Mouse (Mus musculus): ENCODE data around the gene Zan.

- TF ChIP-seq RAD21 (IDR thresholded peaks at IDR 0.05; ENCODE audit: low read depth, low read length) (no peak), POLR2A (IDR thresholded peaks at IDR 0.05; ENCODE audit: low read depth, low read length) (no peak), MYC (IDR thresholded peaks at IDR 0.05; ENCODE audit: low read depth, low read length) (no peak), CTCF (conservative IDR thresholded peaks at IDR 0.05 in 1 of 2, IDR thresholded peaks at IDR 0.05 in 1 of 2; ENCODE audit: low read depth in 2 of 2, low read length in 2 of 2) (no peak), TCF12 (IDR thresholded peaks at IDR 0.05; ENCODE audit: low read depth, low read length) (no peak), ZKSCAN1 (IDR thresholded peaks at IDR 0.05; ENCODE audit: borderline replicate concordance, low read depth, low read length) (no peak), JUND (conservative IDR thresholded peaks at IDR 0.05; ENCODE audit: low read depth, low read length) (no peak)
These were observed 133.5 kb downstream of the Zan start for GRCm38 (mm10) chr5:137343412-137343811.

All from CH12.LX (cell line).